Mouse (Mus musculus): ENCODE measurements around the gene Itgbl1. TPM values are rescaled to one million over a fixed set of nuclear protein-coding genes. Genes with fewer than 3 reads are reported as not detected.

The Itgbl1 gene
- polyA plus RNA-seq, 1 experiment from 2014 or later = 0.15 TPM

- H3K4me2 ChIP-seq (replicated peaks; ENCODE audit: low read depth, low read length) = no peak overlapping the region
- no peak overlapping the region for H3K27ac ChIP-seq (ENCODE audit: low read length)
- no peaks in the 10 kb centered on the region for H3K4me1 ChIP-seq (ENCODE audit: insufficient read depth, low read length)
- H3K27me3 ChIP-seq (ENCODE audit: insufficient read depth, low read length) = no peaks in the 10 kb centered on the region
- H3K36me3 ChIP-seq (ENCODE audit: insufficient read depth, low read length) = no peaks in the 10 kb centered on the region
- no peak overlapping the region for H3K4me3 ChIP-seq (ENCODE audit: low read length)
- no peak for ATAC-seq (ENCODE audit: low FRiP score, low TSS enrichment)
- no peaks in the 10 kb centered on the region for H3K9me3 ChIP-seq (ENCODE audit: low read length)
- H3K9ac ChIP-seq (replicated peaks; ENCODE audit: low read length) = no peak overlapping the region
These were observed 55.0 kb downstream of the Itgbl1 start for GRCm38 (mm10) chr14:123714751-123715150.

DNA sequence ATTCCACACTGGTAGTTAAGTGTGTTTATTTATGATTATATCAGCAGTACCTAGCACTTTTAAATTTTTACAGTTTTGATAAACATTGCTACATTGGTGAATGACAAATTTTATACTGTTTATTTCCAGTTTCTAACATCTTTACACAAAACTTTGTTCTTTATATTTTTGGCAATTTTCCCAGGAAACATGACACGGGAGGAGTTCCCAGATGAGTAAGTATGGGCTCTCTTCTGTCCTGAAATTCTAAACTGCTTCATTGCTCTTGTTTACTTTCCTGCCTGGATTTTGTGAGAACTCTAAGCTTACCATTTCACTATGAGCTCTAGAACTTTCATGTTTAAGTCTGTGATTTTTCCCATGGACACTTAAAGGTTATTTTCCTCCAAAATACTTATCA, 82.3 kb downstream of the Itgbl1 start:
- no peaks in the 10 kb centered on the region for H3K9me3 ChIP-seq (ENCODE audit: low read length)
- no peak for ATAC-seq (ENCODE audit: low FRiP score, low TSS enrichment)
- H3K9ac ChIP-seq (replicated peaks; ENCODE audit: low read length) = no peak overlapping the region
- no peak overlapping the region for H3K4me2 ChIP-seq (replicated peaks; ENCODE audit: low read depth, low read length)
- H3K36me3 ChIP-seq (ENCODE audit: insufficient read depth, low read length) = no peaks in the 10 kb centered on the region
- no peak overlapping the region for H3K4me3 ChIP-seq (ENCODE audit: low read length)
- H3K27ac ChIP-seq (ENCODE audit: low read length) = no peak overlapping the region
- 40% methylated on average over 1 of the region's 1 CpGs for WGBS
- no peaks in the 10 kb centered on the region for H3K27me3 ChIP-seq (ENCODE audit: insufficient read depth, low read length)
- H3K4me1 ChIP-seq (ENCODE audit: insufficient read depth, low read length) = no peaks in the 10 kb centered on the region

DNA sequence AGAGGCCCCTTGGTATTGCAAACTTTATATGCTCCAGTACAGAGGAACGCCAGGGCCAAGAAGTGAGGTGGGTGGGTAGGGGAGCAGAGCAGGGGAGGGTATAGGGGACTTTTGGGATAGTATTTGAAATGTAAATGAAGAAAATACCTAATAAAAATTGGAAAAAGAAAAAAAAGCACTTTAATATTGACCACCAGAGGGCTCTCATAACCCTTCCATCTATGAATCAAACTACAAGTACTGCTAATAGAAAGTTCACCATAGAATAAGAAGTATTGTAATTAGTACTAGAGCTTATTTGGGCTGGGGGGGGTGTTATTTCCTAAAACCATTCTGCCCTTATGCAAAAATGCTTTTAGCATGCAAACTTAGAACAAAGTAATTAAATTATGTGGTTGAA, 91.2 kb downstream of the Itgbl1 start:
- WGBS = 63% methylated on average over 1 of the region's 1 CpGs
- no peaks in the 10 kb centered on the region for H3K9me3 ChIP-seq (ENCODE audit: low read length)
- no peaks in the 10 kb centered on the region for H3K36me3 ChIP-seq (ENCODE audit: insufficient read depth, low read length)
- ATAC-seq (ENCODE audit: low FRiP score, low TSS enrichment) = no peak
- no peak overlapping the region for H3K9ac ChIP-seq (replicated peaks; ENCODE audit: low read length)
- H3K27ac ChIP-seq (ENCODE audit: low read length) = no peak overlapping the region
- no peaks in the 10 kb centered on the region for H3K27me3 ChIP-seq (ENCODE audit: insufficient read depth, low read length)
- no peak overlapping the region for H3K4me2 ChIP-seq (replicated peaks; ENCODE audit: low read depth, low read length)
- H3K4me1 ChIP-seq (ENCODE audit: insufficient read depth, low read length) = no peaks in the 10 kb centered on the region
- no peak overlapping the region for H3K4me3 ChIP-seq (ENCODE audit: low read length)

- Histone ChIP-seq H3K27ac (ENCODE audit: low read length) (no peak overlapping the region), H3K4me3 (ENCODE audit: low read length) (no peak overlapping the region), H3K9ac (replicated peaks; ENCODE audit: low read length) (no peak overlapping the region), H3K27me3 (ENCODE audit: insufficient read depth, low read length) (no peaks in the 10 kb centered on the region), H3K4me1 (ENCODE audit: insufficient read depth, low read length) (no peaks in the 10 kb centered on the region), H3K4me2 (replicated peaks; ENCODE audit: low read depth, low read length) (no peak overlapping the region), H3K9me3 (ENCODE audit: low read length) (no peaks in the 10 kb centered on the region), H3K36me3 (ENCODE audit: insufficient read depth, low read length) (no peaks in the 10 kb centered on the region)
- WGBS = 67% methylated on average over 1 of the region's 1 CpGs
- no peak for ATAC-seq (ENCODE audit: low FRiP score, low TSS enrichment)
These were observed 99.8 kb downstream of the Itgbl1 start for GRCm38 (mm10) chr14:123759534-123759933.

- Histone ChIP-seq H3K4me1 (ENCODE audit: insufficient read depth, low read length) (no peaks in the 10 kb centered on the region), H3K36me3 (ENCODE audit: insufficient read depth, low read length) (no peaks in the 10 kb centered on the region), H3K9ac (replicated peaks; ENCODE audit: low read length) (no peak overlapping the region), H3K27me3 (ENCODE audit: insufficient read depth, low read length) (no peaks in the 10 kb centered on the region), H3K27ac (ENCODE audit: low read length) (no peak overlapping the region), H3K9me3 (ENCODE audit: low read length) (no peaks in the 10 kb centered on the region), H3K4me3 (ENCODE audit: low read length) (no peak overlapping the region), H3K4me2 (replicated peaks; ENCODE audit: low read depth, low read length) (no peak overlapping the region)
- WGBS = 82% methylated on average over 4 of the region's 4 CpGs
- ATAC-seq (ENCODE audit: low FRiP score, low TSS enrichment) = no peak
These were observed 100.3 kb downstream of the Itgbl1 start for GRCm38 (mm10) chr14:123760079-123760478.

DNA sequence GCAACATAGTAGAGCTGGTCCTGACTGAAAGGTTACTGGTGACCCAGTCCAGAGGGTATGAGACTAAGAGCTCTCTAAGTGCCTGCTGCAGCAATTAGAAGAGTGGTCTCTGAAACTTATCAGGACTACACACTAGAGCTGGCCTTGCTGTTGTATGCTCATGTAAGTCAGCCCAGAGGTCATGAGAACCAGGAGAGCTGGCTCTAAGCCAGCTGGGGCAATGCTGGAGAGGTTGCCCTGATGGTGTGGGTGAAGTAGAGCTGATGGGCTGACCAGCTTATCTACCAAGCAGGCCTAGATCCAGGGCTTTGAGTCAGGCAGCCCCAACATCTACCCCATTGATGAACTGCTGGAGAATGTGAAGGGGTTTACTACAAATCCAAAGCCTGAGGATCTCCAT, 142.0 kb downstream of the Itgbl1 start:
- H3K9ac ChIP-seq (replicated peaks; ENCODE audit: low read length) = no peak overlapping the region
- no peaks in the 10 kb centered on the region for H3K9me3 ChIP-seq (ENCODE audit: low read length)
- H3K4me2 ChIP-seq (replicated peaks; ENCODE audit: low read depth, low read length) = no peak overlapping the region
- ATAC-seq (ENCODE audit: low FRiP score, low TSS enrichment) = no peak
- no peaks in the 10 kb centered on the region for H3K27me3 ChIP-seq (ENCODE audit: insufficient read depth, low read length)
- H3K27ac ChIP-seq (ENCODE audit: low read length) = no peak overlapping the region
- H3K4me1 ChIP-seq (ENCODE audit: insufficient read depth, low read length) = no peaks in the 10 kb centered on the region
- no peak overlapping the region for H3K4me3 ChIP-seq (ENCODE audit: low read length)
- no peaks in the 10 kb centered on the region for H3K36me3 ChIP-seq (ENCODE audit: insufficient read depth, low read length)

DNA sequence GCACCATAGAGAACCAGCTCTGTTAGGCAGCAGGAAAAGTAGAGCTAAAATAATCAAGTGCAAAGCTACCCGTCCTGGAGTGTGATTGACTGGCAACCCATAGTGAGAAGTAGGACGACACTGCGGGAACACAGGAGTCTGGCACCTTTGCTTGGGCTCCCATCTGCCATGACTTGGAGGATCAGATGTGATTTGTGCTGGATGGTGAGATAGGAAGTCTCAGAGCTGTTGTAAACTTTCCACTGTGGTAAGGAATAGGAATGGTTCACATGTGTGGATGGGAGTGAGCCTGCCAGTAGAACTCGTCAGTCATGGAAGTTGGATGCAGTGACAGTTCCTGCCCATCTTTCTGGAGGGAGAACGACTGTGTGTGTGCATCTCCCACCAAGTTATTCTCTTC, 177.9 kb downstream of the Itgbl1 start:
- H3K4me1 ChIP-seq (ENCODE audit: insufficient read depth, low read length) = no peaks in the 10 kb centered on the region
- H3K4me2 ChIP-seq (replicated peaks; ENCODE audit: low read depth, low read length) = no peak overlapping the region
- H3K36me3 ChIP-seq (ENCODE audit: insufficient read depth, low read length) = no peaks in the 10 kb centered on the region
- H3K27me3 ChIP-seq (ENCODE audit: insufficient read depth, low read length) = no peaks in the 10 kb centered on the region
- WGBS = 79% methylated on average over 5 of the region's 5 CpGs
- no peaks in the 10 kb centered on the region for H3K9me3 ChIP-seq (ENCODE audit: low read length)
- H3K9ac ChIP-seq (replicated peaks; ENCODE audit: low read length) = no peak overlapping the region
- H3K27ac ChIP-seq (ENCODE audit: low read length) = no peak overlapping the region
- H3K4me3 ChIP-seq (ENCODE audit: low read length) = no peak overlapping the region
- ATAC-seq (ENCODE audit: low FRiP score, low TSS enrichment) = no peak

GRCm38 (mm10) chr14:123843675-123844425, 184.1 kb downstream of the Itgbl1 start:
- Histone ChIP-seq H3K27me3 (ENCODE audit: insufficient read depth, low read length) (no peaks in the 10 kb centered on the region), H3K27ac (ENCODE audit: low read length) (no peak overlapping the region), H3K4me1 (ENCODE audit: insufficient read depth, low read length) (no peaks in the 10 kb centered on the region), H3K9me3 (ENCODE audit: low read length) (no peaks in the 10 kb centered on the region), H3K9ac (replicated peaks; ENCODE audit: low read length) (no peak overlapping the region), H3K36me3 (ENCODE audit: insufficient read depth, low read length) (no peaks in the 10 kb centered on the region), H3K4me3 (ENCODE audit: low read length) (no peak overlapping the region), H3K4me2 (replicated peaks; ENCODE audit: low read depth, low read length) (no peak overlapping the region)
- 67% methylated on average over 8 of the region's 8 CpGs for WGBS
- ATAC-seq (ENCODE audit: low FRiP score, low TSS enrichment) = no peak

GRCm38 (mm10) chr14:123864531-123864930, 204.8 kb downstream of the Itgbl1 start:
- H3K36me3 ChIP-seq (ENCODE audit: insufficient read depth, low read length) = no peaks in the 10 kb centered on the region
- no peaks in the 10 kb centered on the region for H3K9me3 ChIP-seq (ENCODE audit: low read length)
- WGBS = 78% methylated on average over 1 of the region's 1 CpGs
- H3K27me3 ChIP-seq (ENCODE audit: insufficient read depth, low read length) = no peaks in the 10 kb centered on the region
- no peak overlapping the region for H3K4me3 ChIP-seq (ENCODE audit: low read length)
- H3K27ac ChIP-seq (ENCODE audit: low read length) = no peak overlapping the region
- H3K4me2 ChIP-seq (replicated peaks; ENCODE audit: low read depth, low read length) = no peak overlapping the region
- ATAC-seq (ENCODE audit: low FRiP score, low TSS enrichment) = no peak
- no peak overlapping the region for H3K9ac ChIP-seq (replicated peaks; ENCODE audit: low read length)
- H3K4me1 ChIP-seq (ENCODE audit: insufficient read depth, low read length) = no peaks in the 10 kb centered on the region

- no peak overlapping the region for H3K9ac ChIP-seq (replicated peaks; ENCODE audit: low read length)
- no peaks in the 10 kb centered on the region for H3K36me3 ChIP-seq (ENCODE audit: insufficient read depth, low read length)
- no peaks in the 10 kb centered on the region for H3K9me3 ChIP-seq (ENCODE audit: low read length)
- no peak overlapping the region for H3K4me3 ChIP-seq (ENCODE audit: low read length)
- H3K4me1 ChIP-seq (ENCODE audit: insufficient read depth, low read length) = no peaks in the 10 kb centered on the region
- H3K27ac ChIP-seq (ENCODE audit: low read length) = no peak overlapping the region
- WGBS = 39% methylated on average over 6 of the region's 6 CpGs
- no peak overlapping the region for H3K4me2 ChIP-seq (replicated peaks; ENCODE audit: low read depth, low read length)
- no peak for ATAC-seq (ENCODE audit: low FRiP score, low TSS enrichment)
- H3K27me3 ChIP-seq (ENCODE audit: insufficient read depth, low read length) = no peaks in the 10 kb centered on the region
These were observed 206.3 kb downstream of the Itgbl1 start for GRCm38 (mm10) chr14:123865779-123866726.

All from kidney, embryonic 16.5 days (tissue).